Comparison of ENCODE assay signal across 8 mouse cellular contexts in the genomic region with DNA sequence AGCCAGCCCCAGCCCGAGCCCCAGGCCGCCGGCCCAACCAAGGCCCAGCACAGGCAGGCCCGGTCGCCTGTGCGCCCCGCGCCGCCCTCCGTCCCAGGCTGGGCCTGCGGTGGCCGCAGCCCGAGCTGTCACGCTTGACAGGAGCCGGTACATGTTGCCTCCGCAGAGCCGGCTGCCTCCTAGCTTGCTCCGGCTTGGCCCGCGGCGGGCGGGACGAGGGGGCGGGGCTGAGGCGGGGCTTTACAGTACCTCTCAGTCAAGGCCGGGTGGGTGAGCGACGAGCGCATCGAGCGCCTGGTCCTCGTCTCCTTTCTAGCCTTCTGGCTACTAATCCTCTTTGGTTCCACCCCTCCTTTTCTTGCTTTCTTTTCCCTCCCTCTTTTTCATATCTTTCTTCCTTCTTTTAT. TPM values are rescaled to one million over a fixed set of nuclear protein-coding genes. Genes with fewer than 3 reads are reported as not detected.
DNase-seq lines count a peak whose midpoint lies in the region; ATAC-seq and TF ChIP-seq lines count a peak whose summit lies in the region.

A gene (minus strand): TSS at position 246 of the 407 bp plus-strand sequence.

- peak; percentile 58 for TF ChIP-seq POLR2A in cortical plate, adult 2 months (IDR thresholded peaks at IDR 0.05; ENCODE audit: extremely low read depth, insufficient read depth, low read length)

- TF ChIP-seq CTCF in cortical plate, adult 2 months (IDR thresholded peaks at IDR 0.05; ENCODE audit: extremely low read depth, insufficient read depth, low read length), result no peak

- H3K27ac ChIP-seq in cortical plate, adult 2 months (ENCODE audit: insufficient read depth, low read length), result peak within 1 kb of the TSS; percentile 93

- peak; percentile 97 for DNase-seq in gastrocnemius, postnatal 10 days
- peak; percentile 91 to 98 for DNase-seq in left cerebral cortex, postnatal 10 days (ENCODE audit: extremely low spot score in 1 of 2, low spot score in 2 of 2)
- DNase-seq in right cerebral cortex, postnatal 25 days, result peak; percentile 94
- peak; percentile 90 to 94 for DNase-seq in urinary bladder, postnatal 4 days (ENCODE audit: low spot score in 2 of 2)

- intact Hi-C loops in left cerebral cortex, postnatal 10 days (cut with DNase I), result loop anchor here (10.0 kb wide), 2 partner anchors 330 to 460 kb away; a partner anchor contains a TSS

- peak; percentile 79 for ATAC-seq in activated CD4-positive, CD25-positive, alpha-beta regulatory T cell, adult 4 months
- peak; percentile 81 for ATAC-seq in inflammation-experienced regulatory T-cells, adult 6 months
- ATAC-seq in megakaryocyte-erythroid progenitor cell, adult 5-6 weeks (replicated peaks; ENCODE audit: low FRiP score, low TSS enrichment, poor library complexity, severe bottlenecking), result peak; percentile 88

- H3K4me3 ChIP-seq in cortical plate, adult 2 months (ENCODE audit: insufficient read depth, low read length), result peak within 1 kb of the TSS; percentile 77

- peaks cover 6% of the 10 kb centered on the region for H3K4me1 ChIP-seq in cortical plate, adult 2 months (ENCODE audit: control insufficient read depth, insufficient read depth, low read length)

RNA-seq across cellular contexts. Expression of the gene that starts here (rescaled TPM):
- polyA plus RNA-seq in activated CD4-positive, CD25-positive, alpha-beta regulatory T cell, adult 4 months (2017; shearing (Covaris generic)), result 1 to 10 TPM; 3.8 to 5.9 TPM
- 18.2 and 18.5 TPM in 2 replicates for polyA plus RNA-seq in cortical plate, adult 2 months (2012; rRNA removed)
- 10 to 100 TPM; 19.1 to 22.4 TPM for total RNA-seq in gastrocnemius, postnatal 10 days (2021)
- polyA plus RNA-seq in inflammation-experienced regulatory T-cells, adult 6 months (2017; shearing (Covaris generic)), result 1 to 10 TPM; 2.3 to 4.4 (median 3.4) TPM
- total RNA-seq in left cerebral cortex, postnatal 10 days (2021), result 10 to 100 TPM; 17.5 to 18.6 TPM
- 12.5 and 13.7 TPM in 2 replicates for total RNA-seq in megakaryocyte-erythroid progenitor cell, adult 5-6 weeks (2014; fragmentation: Nextera tagmentation)
- 20.3 and 24.9 TPM in 2 replicates for total RNA-seq in megakaryocyte-erythroid progenitor cell, adult 5-6 weeks (2017)

Comparison
In these comparisons a context has a peak if more than half of its experiments do, and no peak if none do; other contexts are left out.
1. Peak in every context shown above with its lines: DNase-seq, ATAC-seq, H3K4me3 ChIP-seq and H3K27ac ChIP-seq.